Mouse (Mus musculus): ENCODE data around the gene Gm42906. TPM values are rescaled to one million over a fixed set of nuclear protein-coding genes. Genes with fewer than 3 reads are reported as not detected.

Gene Gm42906
- polyA plus RNA-seq, 1 experiment from 2014 or later: not detected

- Histone ChIP-seq H3K9me3 (ENCODE audit: control insufficient read depth, low read length) (no peaks in the 10 kb centered on the region), H3K4me1 (replicated peaks; ENCODE audit: control insufficient read depth, insufficient read depth, low read length) (no peaks in the 10 kb centered on the region), H3K4me2 (ENCODE audit: low read depth, low read length) (no peak overlapping the region), H3K4me3 (ENCODE audit: low read length) (no peak overlapping the region), H3K27ac (ENCODE audit: low read length) (no peak overlapping the region), H3K36me3 (ENCODE audit: control insufficient read depth, insufficient read depth, low read length) (no peaks in the 10 kb centered on the region), H3K9ac (ENCODE audit: low read length) (no peak overlapping the region), H3K27me3 (ENCODE audit: control insufficient read depth, insufficient read depth, low read depth, low read length) (no peaks in the 10 kb centered on the region)
- ATAC-seq (ENCODE audit: low read depth): no peak
- 89% methylated on average over 8 of the region's 8 CpGs for WGBS
Observed at GRCm38 (mm10) chr5:151346626-151347025, 81.3 kb downstream of the Gm42906 start.

- H3K9ac ChIP-seq (ENCODE audit: low read length): no peak overlapping the region
- ATAC-seq (ENCODE audit: low read depth): no peak
- 73% methylated on average over 4 of the region's 4 CpGs for WGBS
- no peak overlapping the region for H3K4me2 ChIP-seq (ENCODE audit: low read depth, low read length)
- no peaks in the 10 kb centered on the region for H3K9me3 ChIP-seq (ENCODE audit: control insufficient read depth, low read length)
- no peaks in the 10 kb centered on the region for H3K27me3 ChIP-seq (ENCODE audit: control insufficient read depth, insufficient read depth, low read depth, low read length)
- no peak overlapping the region for H3K27ac ChIP-seq (ENCODE audit: low read length)
- no peaks in the 10 kb centered on the region for H3K36me3 ChIP-seq (ENCODE audit: control insufficient read depth, insufficient read depth, low read length)
- no peak overlapping the region for H3K4me3 ChIP-seq (ENCODE audit: low read length)
- H3K4me1 ChIP-seq (replicated peaks; ENCODE audit: control insufficient read depth, insufficient read depth, low read length): no peaks in the 10 kb centered on the region
Observed at GRCm38 (mm10) chr5:151344737-151345136, 83.2 kb downstream of the Gm42906 start.

- Histone ChIP-seq H3K27ac (ENCODE audit: low read length) (no peak overlapping the region), H3K36me3 (ENCODE audit: control insufficient read depth, insufficient read depth, low read length) (no peaks in the 10 kb centered on the region), H3K27me3 (ENCODE audit: control insufficient read depth, insufficient read depth, low read depth, low read length) (no peaks in the 10 kb centered on the region), H3K4me2 (ENCODE audit: low read depth, low read length) (no peak overlapping the region), H3K9me3 (ENCODE audit: control insufficient read depth, low read length) (no peaks in the 10 kb centered on the region), H3K4me1 (replicated peaks; ENCODE audit: control insufficient read depth, insufficient read depth, low read length) (no peaks in the 10 kb centered on the region), H3K9ac (ENCODE audit: low read length) (no peak overlapping the region), H3K4me3 (ENCODE audit: low read length) (no peak overlapping the region)
- no peak for ATAC-seq (ENCODE audit: low read depth)
Observed at GRCm38 (mm10) chr5:151333686-151334085, 94.3 kb downstream of the Gm42906 start.

- no peak overlapping the region for H3K4me2 ChIP-seq (ENCODE audit: low read depth, low read length)
- ATAC-seq (ENCODE audit: low read depth): peak; percentile 28; the same call in 1 of the 2 replicates
- H3K36me3 ChIP-seq (ENCODE audit: control insufficient read depth, insufficient read depth, low read length): no peaks in the 10 kb centered on the region
- H3K27ac ChIP-seq (ENCODE audit: low read length): no peak overlapping the region
- no peaks in the 10 kb centered on the region for H3K9me3 ChIP-seq (ENCODE audit: control insufficient read depth, low read length)
- no peak overlapping the region for H3K9ac ChIP-seq (ENCODE audit: low read length)
- H3K4me3 ChIP-seq (ENCODE audit: low read length): no peak overlapping the region
- no peaks in the 10 kb centered on the region for H3K4me1 ChIP-seq (replicated peaks; ENCODE audit: control insufficient read depth, insufficient read depth, low read length)
- no peaks in the 10 kb centered on the region for H3K27me3 ChIP-seq (ENCODE audit: control insufficient read depth, insufficient read depth, low read depth, low read length)
Observed at GRCm38 (mm10) chr5:151333191-151333594, 94.8 kb downstream of the Gm42906 start.

- no peak overlapping the region for H3K9ac ChIP-seq (ENCODE audit: low read length)
- H3K4me2 ChIP-seq (ENCODE audit: low read depth, low read length): peak overlapping the region; percentile 11
- H3K4me1 ChIP-seq (replicated peaks; ENCODE audit: control insufficient read depth, insufficient read depth, low read length): peaks cover 6% of the 10 kb centered on the region; the same call in 1 of the 2 replicates
- peak; percentile 80 for ATAC-seq (ENCODE audit: low read depth)
- 0 out of 2 replicates have a peak overlapping the region, but pooled peaks have one; percentile 18 for H3K27ac ChIP-seq (ENCODE audit: low read length)
- WGBS: 27% methylated on average over 10 of the region's 10 CpGs
- no peaks in the 10 kb centered on the region for H3K36me3 ChIP-seq (ENCODE audit: control insufficient read depth, insufficient read depth, low read length)
- no peaks in the 10 kb centered on the region for H3K27me3 ChIP-seq (ENCODE audit: control insufficient read depth, insufficient read depth, low read depth, low read length)
- H3K4me3 ChIP-seq (ENCODE audit: low read length): no peak overlapping the region
- no peaks in the 10 kb centered on the region for H3K9me3 ChIP-seq (ENCODE audit: control insufficient read depth, low read length)
Observed at GRCm38 (mm10) chr5:151315804-151316597, 112.0 kb downstream of the Gm42906 start.

GRCm38 (mm10) chr5:151300286-151300685 lies 127.7 kb downstream of the Gm42906 start:
- Histone ChIP-seq H3K4me3 (ENCODE audit: low read length) (no peak overlapping the region), H3K27me3 (ENCODE audit: control insufficient read depth, insufficient read depth, low read depth, low read length) (no peaks in the 10 kb centered on the region), H3K4me1 (replicated peaks; ENCODE audit: control insufficient read depth, insufficient read depth, low read length) (0 out of 2 replicates have a peak, but pooled peaks cover 2% of the 10 kb centered on the region), H3K27ac (ENCODE audit: low read length) (no peak overlapping the region), H3K4me2 (ENCODE audit: low read depth, low read length) (no peak overlapping the region), H3K9me3 (ENCODE audit: control insufficient read depth, low read length) (no peaks in the 10 kb centered on the region), H3K36me3 (ENCODE audit: control insufficient read depth, insufficient read depth, low read length) (no peaks in the 10 kb centered on the region), H3K9ac (ENCODE audit: low read length) (no peak overlapping the region)
- ATAC-seq (ENCODE audit: low read depth): no peak
- 66% methylated on average over 2 of the region's 2 CpGs for WGBS

- peak; percentile 47 for ATAC-seq (ENCODE audit: low read depth)
- Histone ChIP-seq H3K9ac (ENCODE audit: low read length) (no peak overlapping the region), H3K4me1 (replicated peaks; ENCODE audit: control insufficient read depth, insufficient read depth, low read length) (0 out of 2 replicates have a peak, but pooled peaks cover 2% of the 10 kb centered on the region), H3K4me2 (ENCODE audit: low read depth, low read length) (no peak overlapping the region), H3K36me3 (ENCODE audit: control insufficient read depth, insufficient read depth, low read length) (no peaks in the 10 kb centered on the region), H3K27ac (ENCODE audit: low read length) (no peak overlapping the region; the same call in 1 of the 2 replicates), H3K9me3 (ENCODE audit: control insufficient read depth, low read length) (no peaks in the 10 kb centered on the region), H3K4me3 (ENCODE audit: low read length) (no peak overlapping the region), H3K27me3 (ENCODE audit: control insufficient read depth, insufficient read depth, low read depth, low read length) (no peaks in the 10 kb centered on the region)
- WGBS: 54% methylated on average over 7 of the region's 7 CpGs
Observed at GRCm38 (mm10) chr5:151299576-151299975, 128.4 kb downstream of the Gm42906 start.

- 57% methylated on average over 4 of the region's 4 CpGs for WGBS
- Histone ChIP-seq H3K4me1 (replicated peaks; ENCODE audit: control insufficient read depth, insufficient read depth, low read length) (0 out of 2 replicates have a peak, but pooled peaks cover 2% of the 10 kb centered on the region), H3K27me3 (ENCODE audit: control insufficient read depth, insufficient read depth, low read depth, low read length) (no peaks in the 10 kb centered on the region), H3K9me3 (ENCODE audit: control insufficient read depth, low read length) (no peaks in the 10 kb centered on the region), H3K27ac (ENCODE audit: low read length) (no peak overlapping the region), H3K4me2 (ENCODE audit: low read depth, low read length) (no peak overlapping the region), H3K36me3 (ENCODE audit: control insufficient read depth, insufficient read depth, low read length) (no peaks in the 10 kb centered on the region), H3K4me3 (ENCODE audit: low read length) (no peak overlapping the region), H3K9ac (ENCODE audit: low read length) (no peak overlapping the region)
- no peak for ATAC-seq (ENCODE audit: low read depth)
Observed at GRCm38 (mm10) chr5:151298371-151298770, 129.6 kb downstream of the Gm42906 start.

GRCm38 (mm10) chr5:151296244-151296643 lies 131.7 kb downstream of the Gm42906 start:
- no peak overlapping the region for H3K4me3 ChIP-seq (ENCODE audit: low read length)
- no peak overlapping the region for H3K27ac ChIP-seq (ENCODE audit: low read length)
- H3K4me2 ChIP-seq (ENCODE audit: low read depth, low read length): no peak overlapping the region
- H3K9me3 ChIP-seq (ENCODE audit: control insufficient read depth, low read length): no peaks in the 10 kb centered on the region
- no peak for ATAC-seq (ENCODE audit: low read depth)
- no peaks in the 10 kb centered on the region for H3K36me3 ChIP-seq (ENCODE audit: control insufficient read depth, insufficient read depth, low read length)
- 0 out of 2 replicates have a peak, but pooled peaks cover 2% of the 10 kb centered on the region for H3K4me1 ChIP-seq (replicated peaks; ENCODE audit: control insufficient read depth, insufficient read depth, low read length)
- whole genome bisulfite sequencing: 48% methylated on average over 4 of the region's 4 CpGs
- no peak overlapping the region for H3K9ac ChIP-seq (ENCODE audit: low read length)
- H3K27me3 ChIP-seq (ENCODE audit: control insufficient read depth, insufficient read depth, low read depth, low read length): no peaks in the 10 kb centered on the region

Measured in lung, embryonic 16.5 days (tissue).